Mouse (Mus musculus) heart, postnatal 0 days (tissue): ENCODE results near the gene Ssbp2. TPM values are rescaled to one million over a fixed set of nuclear protein-coding genes. Genes with fewer than 3 reads are reported as not detected.

Experiments
- ATAC-seq: fragments of 200-750 bp; cut with Nextera tagmentation; 2 replicates; pipeline ENCODE4 v1.8.0; 2017; ENCODE audit warnings: low read depth, moderate number of reproducible peaks, moderate library complexity; ENCODE audit not compliant: insufficient read depth
- DNase-seq: peaks from one replicate; pipeline ENCODE4 v3.0.0-alpha.2; 2016; ENCODE audit warnings: low spot score
- H3K27ac ChIP-seq: fragments of 300-500 bp; sonication (generic); 2 replicates; pipeline ENCODE4 v1.5.1; 2014; ENCODE audit warnings: low read depth, mild to moderate bottlenecking
- H3K27me3 ChIP-seq: fragments of 300-500 bp; sonication (generic); 2 replicates; pipeline ENCODE4 v1.6.1; 2014; ENCODE audit warnings: low read length, mixed read lengths; ENCODE audit not compliant: control insufficient read depth, insufficient read depth
- H3K36me3 ChIP-seq: fragments of 300-500 bp; sonication (generic); replicated peaks from 2 replicates; pipeline ENCODE4 v1.6.1; 2014; ENCODE audit warnings: low read length, mixed read lengths; ENCODE audit not compliant: control insufficient read depth, insufficient read depth
- H3K4me1 ChIP-seq: fragments of 300-500 bp; sonication (generic); 2 replicates; pipeline ENCODE4 v1.6.1; 2014; ENCODE audit warnings: antibody characterized with exemption; ENCODE audit not compliant: control insufficient read depth, insufficient read depth
- H3K4me2 ChIP-seq: fragments of 300-500 bp; sonication (generic); 2 replicates; pipeline ENCODE4 v1.6.1; 2014; ENCODE audit warnings: low read depth, mild to moderate bottlenecking, low read length, moderate library complexity
- H3K4me3 ChIP-seq: fragments of 300-500 bp; sonication (generic); 2 replicates; pipeline ENCODE4 v1.5.1; 2014; ENCODE audit warnings: low read depth, low read length
- H3K9ac ChIP-seq: fragments of 300-500 bp; sonication (generic); replicated peaks from 2 replicates; pipeline ENCODE4 v1.6.1; 2014; ENCODE audit warnings: low read depth, low read length, mixed read lengths
- H3K9me3 ChIP-seq: fragments of 300-500 bp; sonication (generic); replicated peaks from 2 replicates; pipeline ENCODE4 v1.6.1; 2016; ENCODE audit warnings: low read length; ENCODE audit not compliant: control insufficient read depth
- CTCF ChIP-seq: IDR thresholded peaks from 2 replicates; pipeline ENCODE4 v1.5.1; 2016; ENCODE audit warnings: antibody characterized with exemption, control low read depth, low read depth
- EP300 ChIP-seq: IDR thresholded peaks from 2 replicates; pipeline ENCODE4 v1.6.1; 2016; ENCODE audit warnings: antibody characterized with exemption, low read depth
- WGBS: fragments of 180-500 bp; shearing (Covaris S2); extraction: QIAGEN DNeasy Blood & Tissue Kit; methylation state at CpG from one replicate; pipeline ENCODE4 v1.1.7; 2014; 5-methylcytosine and 5-hydroxymethylcytosine counted together
- microRNA-seq: library from miRNA; unstranded; fragments of <30 nt; microRNA quantifications from one replicate; pipeline ENCODE4, GENCODE M21; 2016
- polyA plus RNA-seq: library from polyadenylated mRNA; unstranded; fragments of >200 nt; fragmentation: Nextera tagmentation; extraction: Ambion mirVana; gene quantifications from 2 replicates; pipeline ENCODE4 v1.2.1, GENCODE M21; 2015
- total RNA-seq: library from RNA; depleted of rRNA; stranded (reverse); fragments of >200 nt; gene quantifications from 2 replicates; pipeline ENCODE4 v1.2.3, GENCODE M21; 2014; ENCODE audit warnings: low replicate concordance; rRNA removed

Gene Ssbp2
- total and polyA plus RNA-seq, 2 experiments from 2014 or later: 70.8 to 74.2 TPM

DNA sequence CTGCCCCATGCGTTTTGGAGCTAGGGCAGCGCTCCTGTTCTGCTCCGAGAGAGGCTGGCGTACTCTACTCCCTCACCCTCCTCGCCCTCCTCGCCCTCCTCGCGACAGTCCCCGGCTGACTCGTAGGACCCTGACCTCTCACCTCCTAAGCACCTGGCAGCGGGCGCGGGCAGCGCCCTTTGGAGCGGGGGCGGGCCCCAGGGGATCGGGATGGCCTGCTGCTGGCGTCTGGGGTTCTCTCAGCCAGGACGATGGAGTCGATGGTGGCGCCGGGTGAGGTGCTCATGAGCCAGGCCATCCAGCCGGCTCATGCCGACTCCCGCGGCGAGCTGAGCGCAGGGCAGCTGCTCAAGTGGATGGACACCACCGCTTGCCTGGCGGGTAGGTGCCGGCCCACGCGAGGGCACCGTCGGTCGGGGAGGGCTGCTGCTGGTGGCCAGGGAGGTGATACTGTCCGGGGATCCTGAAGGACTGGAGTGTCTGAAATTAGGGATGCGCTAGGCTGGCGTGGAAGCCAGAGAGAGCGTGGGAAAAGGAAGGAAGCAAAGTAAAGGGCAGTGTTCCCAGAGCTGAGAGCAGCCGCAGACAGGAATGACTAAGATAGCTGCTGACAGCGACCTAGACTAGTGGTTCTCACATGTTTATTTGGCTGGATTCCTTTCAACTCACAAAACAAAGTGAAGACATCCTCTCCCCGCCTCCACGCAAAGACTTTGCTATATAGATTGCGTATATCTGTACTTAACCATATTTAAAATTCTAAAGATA lies 281.4 kb downstream of the Ssbp2 start, which contains the start of gene Acot12:
TSS of gene Acot12 (plus strand) at position 233 of the 768 bp plus-strand sequence.
- H3K4me1 ChIP-seq: no peaks in the 10 kb centered on the region
- peak within 1 kb of the TSS; percentile 45 for H3K4me3 ChIP-seq
- TF ChIP-seq CTCF (no peak), EP300 (no peak)
- peak within 1 kb of the TSS; percentile 79 for H3K4me2 ChIP-seq
- peak; percentile 49; the same call in 1 of the 2 replicates for ATAC-seq
- WGBS: 8% methylated on average over 44 of the region's 45 CpGs
- H3K27me3 ChIP-seq: peaks cover 12% of the 10 kb centered on the region; the same call in 1 of the 2 replicates
- DNase-seq: peak; percentile 20
- no peaks in the 10 kb centered on the region for H3K36me3 ChIP-seq
- peak within 1 kb of the TSS; percentile 42; the same call in 1 of the 2 replicates for H3K9ac ChIP-seq
- no peaks in the 10 kb centered on the region for H3K9me3 ChIP-seq
- H3K27ac ChIP-seq: no peak within 1 kb of the TSS

DNA sequence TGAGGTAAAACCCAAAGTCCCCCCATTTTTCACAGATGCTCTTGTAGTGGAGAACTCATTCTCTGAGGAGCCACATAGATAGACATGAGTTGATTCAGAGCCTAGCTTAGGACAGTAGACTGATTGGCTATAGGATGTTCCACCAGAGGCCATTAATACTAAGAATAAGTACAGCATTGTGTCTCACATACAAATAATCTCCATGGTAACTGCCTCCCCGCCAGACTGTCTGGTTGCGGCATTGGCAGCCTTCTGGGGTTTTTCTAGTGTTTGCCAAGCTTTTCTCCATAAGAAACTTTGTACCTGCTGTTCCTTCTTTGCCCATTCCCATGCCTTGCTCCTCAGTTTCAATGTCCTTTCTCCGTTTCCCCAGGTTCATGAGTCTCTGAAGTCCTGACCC lies 283.1 kb downstream of the Ssbp2 start:
- no peak overlapping the region for H3K27ac ChIP-seq

DNA sequence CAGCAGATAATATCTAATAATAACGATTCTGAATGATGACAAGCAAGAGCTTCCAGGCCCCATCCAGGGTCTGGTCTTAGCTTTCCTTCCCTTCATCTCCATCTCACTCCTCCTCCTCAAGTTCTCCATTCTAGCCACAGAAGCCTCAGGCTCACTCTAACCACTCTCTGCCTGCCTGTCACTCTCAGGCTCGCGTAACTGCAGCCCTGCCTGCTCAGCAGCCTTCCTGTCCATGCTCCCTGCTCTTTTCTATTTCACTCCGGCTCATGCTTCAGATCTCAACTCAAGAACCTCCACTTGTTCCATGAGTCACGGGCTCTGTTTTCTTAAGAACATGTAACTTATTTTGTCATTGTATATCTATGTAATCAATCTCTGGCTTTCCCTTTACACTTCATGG lies 286.4 kb downstream of the Ssbp2 start:
- Histone ChIP-seq H3K4me3 (no peak overlapping the region), H3K36me3 (no peaks in the 10 kb centered on the region), H3K4me2 (no peak overlapping the region), H3K27me3 (peaks cover 7% of the 10 kb centered on the region; the same call in 1 of the 2 replicates), H3K27ac (no peak overlapping the region), H3K9ac (no peak overlapping the region), H3K4me1 (no peaks in the 10 kb centered on the region), H3K9me3 (no peaks in the 10 kb centered on the region)
- TF ChIP-seq CTCF (no peak), EP300 (no peak)
- 74% methylated on average over 5 of the region's 5 CpGs for WGBS
- ATAC-seq (no peak), DNase-seq (no peak)

More for the DNA sequence above, 283.1 kb downstream of the Ssbp2 start:
- ATAC-seq (no peak), DNase-seq (no peak)
- Histone ChIP-seq H3K4me3 (no peak overlapping the region), H3K9me3 (no peaks in the 10 kb centered on the region), H3K9ac (no peak overlapping the region), H3K4me2 (no peak overlapping the region), H3K36me3 (no peaks in the 10 kb centered on the region), H3K4me1 (no peaks in the 10 kb centered on the region), H3K27me3 (peaks cover 12% of the 10 kb centered on the region; the same call in 1 of the 2 replicates)
- TF ChIP-seq CTCF (no peak), EP300 (no peak)
- 92% methylated on average over 3 of the region's 3 CpGs for WGBS

DNA sequence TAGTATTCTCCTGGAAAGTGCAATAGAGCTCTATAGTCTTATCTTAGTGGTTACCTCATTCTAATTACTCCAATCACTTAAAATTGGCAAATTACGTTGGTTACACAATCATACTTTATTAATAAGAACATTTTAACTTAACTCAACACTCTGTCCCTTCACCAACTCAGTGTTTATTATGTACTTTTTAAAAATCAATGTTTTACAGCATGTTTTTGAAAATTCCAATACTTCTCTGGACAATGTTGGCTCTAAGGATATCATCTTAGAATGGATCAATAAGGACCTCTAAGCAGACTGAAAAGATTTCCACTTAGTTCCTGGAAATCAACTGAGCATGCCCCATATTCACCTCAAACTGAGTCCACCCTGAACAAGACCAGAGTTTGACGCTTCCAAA lies 288.3 kb downstream of the Ssbp2 start:
- ATAC-seq: no peak
- TF ChIP-seq EP300: no peak
- TF ChIP-seq CTCF: no peak
- H3K36me3 ChIP-seq: no peaks in the 10 kb centered on the region
- H3K4me3 ChIP-seq: no peak overlapping the region
- H3K27me3 ChIP-seq: no peaks in the 10 kb centered on the region
- H3K27ac ChIP-seq: no peak overlapping the region
- no peak overlapping the region for H3K9ac ChIP-seq
- no peak overlapping the region for H3K4me2 ChIP-seq
- no peaks in the 10 kb centered on the region for H3K9me3 ChIP-seq
- DNase-seq: no peak
- H3K4me1 ChIP-seq: no peaks in the 10 kb centered on the region
- 81% methylated on average over 2 of the region's 2 CpGs for WGBS

DNA sequence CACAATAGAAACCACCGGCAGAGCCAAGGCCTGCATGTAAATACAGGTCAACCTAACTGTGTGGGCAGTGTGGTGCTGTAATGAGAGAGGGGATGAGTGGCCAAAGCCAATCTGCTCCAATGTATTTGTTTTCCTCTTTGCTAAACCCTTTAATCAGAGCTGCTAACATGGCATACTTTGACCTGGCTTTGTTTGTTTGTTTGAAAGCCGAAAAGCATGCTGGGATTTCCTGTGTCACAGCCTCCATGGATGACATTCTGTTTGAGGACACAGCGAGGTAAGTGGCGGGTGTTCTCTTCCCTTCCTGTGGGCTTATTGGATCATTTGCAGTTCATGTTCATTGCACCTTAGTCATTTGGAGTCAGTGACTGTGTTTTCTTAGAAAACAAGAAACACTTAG lies 289.9 kb downstream of the Ssbp2 start:
- DNase-seq (no peak), ATAC-seq (no peak)
- 70% methylated on average over 4 of the region's 4 CpGs for WGBS
- no peak overlapping the region for H3K27ac ChIP-seq
- H3K4me2 ChIP-seq: no peak overlapping the region
- H3K36me3 ChIP-seq: no peaks in the 10 kb centered on the region
- H3K4me1 ChIP-seq: no peaks in the 10 kb centered on the region
- no peaks in the 10 kb centered on the region for H3K9me3 ChIP-seq
- no peak overlapping the region for H3K9ac ChIP-seq
- H3K4me3 ChIP-seq: no peak overlapping the region
- no peaks in the 10 kb centered on the region for H3K27me3 ChIP-seq
- no peak for TF ChIP-seq CTCF
- TF ChIP-seq EP300: no peak

Small RNA genes lying within 50 kb of the gene (microRNA-seq; reads per million reads assigned to microRNA genes)
- gene Gm27656: not detected

Other genes with a start within 250 kb of the Ssbp2 start
- gene Atg10, start 236.3 kb upstream of the Ssbp2 start, total RNA-seq: 6.7 and 24.7 TPM in 2 replicates
- gene Atg10, start 236.3 kb upstream of the Ssbp2 start, polyA plus RNA-seq: 41.8 and 44.3 TPM in 2 replicates